Mouse (Mus musculus) MN1 (cell line): ENCODE results near the gene Gm8281.
A peak's percentile ranks its signal among the peaks of the same experiment; 100 is the strongest.
"Not testable (repeated sequence)": the region's sequence is repeated elsewhere in the genome, so short reads cannot be mapped to it uniquely, and the experiment has no call there.

Source experiments
- DNase-seq: peaks from one replicate; pipeline ENCODE4 v3.0.0-alpha.2; 2016; ENCODE audit warnings: low spot score

Gene Gm8281

GRCm38 (mm10) chr14:5070611-5071490 lies at the start of gene Gm8281:
Gm8281 (plus strand) TSS chr14:5071040.
- peak; percentile 5 for DNase-seq

- not testable (repeated sequence) for DNase-seq
Observed at GRCm38 (mm10) chr14:5050329-5050728, 20.5 kb upstream of the Gm8281 start, which contains the start of gene 4930555G01Rik. 4930555G01Rik (plus strand) TSS chr14:5050629.

DNA sequence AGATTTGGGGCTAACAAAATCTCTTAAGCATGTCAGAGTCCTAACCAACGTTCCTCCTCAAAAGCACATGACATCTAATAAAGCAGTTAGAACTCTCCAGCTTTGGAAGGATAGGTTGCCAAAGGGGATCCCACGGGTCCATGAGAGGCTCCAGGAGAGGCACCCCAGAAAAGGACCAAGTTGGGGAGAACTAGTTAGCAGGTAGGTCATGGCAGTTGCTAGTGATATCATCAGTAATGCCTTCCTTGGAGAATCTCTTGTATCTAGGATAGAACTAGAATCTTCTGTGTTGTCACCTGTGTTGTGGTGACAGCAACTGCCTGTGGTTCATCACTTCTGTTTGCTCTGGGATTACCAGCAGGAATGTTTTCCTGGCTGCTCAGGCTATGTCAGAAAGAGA lies 60.4 kb downstream of the Gm8281 start, which contains the start of gene Gm8279:
TSS of gene Gm8279 (plus strand) at position 301 of the 400 bp plus-strand sequence.
- not testable (repeated sequence) for DNase-seq
